Mouse (Mus musculus) left cerebral cortex, adult 11 months (tissue): ENCODE results near the gene Tpx2.

Experiments
- DNase-seq: peaks from one replicate; pipeline ENCODE4 v3.0.0; 2022; ENCODE audit warnings: low spot score

Gene Tpx2

GRCm38 (mm10) chr2:152944013-152944412 is 96.2 kb downstream of the Tpx2 start:
- no peak for DNase-seq
